Mouse (Mus musculus) limb, embryonic 15.5 days (tissue): Measurements from ENCODE around the gene Atp6v0b. TPM values are rescaled to one million over a fixed set of nuclear protein-coding genes. Genes with fewer than 3 reads are reported as not detected.

Experiments used
- ATAC-seq: fragments of 200-750 bp; cut with Nextera tagmentation; 2 replicates; pipeline ENCODE4 v1.8.0; 2017; ENCODE audit warnings: low read depth, moderate TSS enrichment; ENCODE audit not compliant: insufficient number of reproducible peaks, low FRiP score, low TSS enrichment
- H3K27ac ChIP-seq: fragments of 300-500 bp; sonication (generic); 2 replicates; pipeline ENCODE4 v1.5.1; 2015; ENCODE audit warnings: moderate library complexity, mild to moderate bottlenecking, inconsistent platforms
- H3K27me3 ChIP-seq: fragments of 300-500 bp; sonication (generic); 2 replicates; pipeline ENCODE4 v1.6.1; 2015; ENCODE audit warnings: inconsistent platforms
- H3K36me3 ChIP-seq: fragments of 300-500 bp; sonication (generic); 2 replicates; pipeline ENCODE4 v1.6.1; 2015; ENCODE audit warnings: inconsistent platforms
- H3K4me1 ChIP-seq: fragments of 300-500 bp; sonication (generic); 2 replicates; pipeline ENCODE4 v1.6.1; 2015; ENCODE audit warnings: inconsistent platforms
- H3K4me2 ChIP-seq: fragments of 300-500 bp; sonication (generic); 2 replicates; pipeline ENCODE4 v1.6.1; 2015; ENCODE audit warnings: mild to moderate bottlenecking, inconsistent platforms
- H3K4me3 ChIP-seq: fragments of 300-500 bp; sonication (generic); 2 replicates; pipeline ENCODE4 v1.5.1; 2015; ENCODE audit warnings: mild to moderate bottlenecking, inconsistent platforms
- H3K9ac ChIP-seq: fragments of 300-500 bp; sonication (generic); 2 replicates; pipeline ENCODE4 v1.6.1; 2015; ENCODE audit warnings: inconsistent platforms
- H3K9me3 ChIP-seq: fragments of 300-500 bp; sonication (generic); 2 replicates; pipeline ENCODE4 v1.6.1; 2016; ENCODE audit warnings: inconsistent platforms
- WGBS: fragments of 180-500 bp; shearing (Covaris S2); methylation state at CpG from one replicate; pipeline ENCODE4 v1.1.7; 2015; 5-methylcytosine and 5-hydroxymethylcytosine counted together
- polyA plus RNA-seq: library from polyadenylated mRNA; unstranded; fragments of >200 nt; fragmentation: Nextera tagmentation; extraction: Ambion mirVana; gene quantifications from 2 replicates; pipeline ENCODE4 v1.2.1, GENCODE M21; 2015

Gene Atp6v0b
- polyA plus RNA-seq, 1 experiment from 2014 or later = 243 TPM

DNA sequence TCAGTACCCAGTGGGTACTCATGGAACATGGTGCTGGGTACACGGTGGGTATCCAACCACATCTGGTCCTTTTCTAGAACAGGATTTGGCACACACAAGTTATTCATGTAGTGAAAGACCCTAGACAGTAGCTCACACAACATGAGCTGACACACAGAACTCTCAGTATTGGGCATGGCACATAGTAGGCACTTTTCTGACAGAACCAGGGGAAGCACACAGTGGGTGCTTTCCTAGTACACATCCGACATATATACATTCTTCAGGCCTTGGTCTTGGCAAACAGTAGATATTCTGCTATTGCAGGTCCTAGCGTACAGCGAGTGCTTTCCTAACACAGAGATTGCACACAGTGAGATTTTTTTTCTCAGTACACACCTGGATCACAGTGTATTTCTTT lies 40.9 kb downstream of the Atp6v0b start:
- Histone ChIP-seq H3K4me2 (no peak overlapping the region), H3K4me3 (no peak overlapping the region), H3K27ac (no peak overlapping the region), H3K27me3 (no peaks in the 10 kb centered on the region), H3K36me3 (peaks cover 22% of the 10 kb centered on the region), H3K9me3 (no peaks in the 10 kb centered on the region), H3K4me1 (peaks cover 3% of the 10 kb centered on the region; the same call in 1 of the 2 replicates), H3K9ac (no peak overlapping the region)
- WGBS = 92% methylated on average over 4 of the region's 4 CpGs
- ATAC-seq = no peak

GRCm38 (mm10) chr4:117845316-117845715 lies 41.8 kb downstream of the Atp6v0b start:
- peaks cover 22% of the 10 kb centered on the region for H3K36me3 ChIP-seq
- H3K4me2 ChIP-seq = no peak overlapping the region
- no peak for ATAC-seq
- WGBS = 75% methylated on average over 11 of the region's 11 CpGs
- H3K4me1 ChIP-seq = peaks cover 3% of the 10 kb centered on the region; the same call in 1 of the 2 replicates
- H3K27ac ChIP-seq = no peak overlapping the region
- no peak overlapping the region for H3K9ac ChIP-seq
- H3K27me3 ChIP-seq = no peaks in the 10 kb centered on the region
- no peak overlapping the region for H3K4me3 ChIP-seq
- no peaks in the 10 kb centered on the region for H3K9me3 ChIP-seq

- no peak overlapping the region for H3K4me2 ChIP-seq
- H3K36me3 ChIP-seq = peaks cover 22% of the 10 kb centered on the region
- H3K4me1 ChIP-seq = no peaks in the 10 kb centered on the region
- 92% methylated on average over 5 of the region's 5 CpGs for WGBS
- no peak overlapping the region for H3K27ac ChIP-seq
- H3K4me3 ChIP-seq = no peak overlapping the region
- H3K27me3 ChIP-seq = no peaks in the 10 kb centered on the region
- no peak overlapping the region for H3K9ac ChIP-seq
- no peak for ATAC-seq
- H3K9me3 ChIP-seq = no peaks in the 10 kb centered on the region
Measured at GRCm38 (mm10) chr4:117844467-117844866, 42.7 kb downstream of the Atp6v0b start.

GRCm38 (mm10) chr4:117843101-117843500 lies 44.0 kb downstream of the Atp6v0b start:
- Histone ChIP-seq H3K4me1 (no peaks in the 10 kb centered on the region), H3K27ac (no peak overlapping the region), H3K9ac (no peak overlapping the region), H3K4me3 (no peak overlapping the region), H3K36me3 (peaks cover 21% of the 10 kb centered on the region), H3K9me3 (no peaks in the 10 kb centered on the region), H3K4me2 (no peak overlapping the region), H3K27me3 (no peaks in the 10 kb centered on the region)
- no peak for ATAC-seq
- WGBS = 94% methylated on average over 5 of the region's 5 CpGs

DNA sequence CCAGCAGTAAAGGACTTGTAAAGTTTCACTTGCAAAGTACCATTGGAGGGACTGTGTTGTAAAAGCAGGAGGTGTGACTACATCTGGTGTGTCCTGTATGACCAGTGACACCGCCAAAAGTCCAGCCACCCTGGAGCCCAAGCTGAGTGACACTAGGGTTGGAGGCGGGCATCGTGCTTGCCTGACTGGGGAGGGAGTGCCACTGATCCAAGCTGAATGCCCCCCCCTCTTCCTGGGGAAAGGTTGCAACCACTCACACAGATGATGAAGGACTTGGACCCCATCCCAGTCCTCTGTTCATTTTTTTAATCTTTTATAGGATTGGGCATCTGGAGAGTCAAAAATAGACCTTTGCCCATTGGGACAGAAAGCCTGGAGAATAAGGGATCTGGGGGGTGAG lies 45.6 kb downstream of the Atp6v0b start:
- Histone ChIP-seq H3K4me1 (peaks cover 9% of the 10 kb centered on the region), H3K9ac (no peak overlapping the region), H3K27me3 (no peaks in the 10 kb centered on the region), H3K36me3 (peaks cover 21% of the 10 kb centered on the region), H3K4me2 (no peak overlapping the region), H3K27ac (no peak overlapping the region), H3K9me3 (no peaks in the 10 kb centered on the region), H3K4me3 (no peak overlapping the region)
- WGBS = 41% methylated on average over 3 of the region's 3 CpGs
- ATAC-seq = no peak

DNA sequence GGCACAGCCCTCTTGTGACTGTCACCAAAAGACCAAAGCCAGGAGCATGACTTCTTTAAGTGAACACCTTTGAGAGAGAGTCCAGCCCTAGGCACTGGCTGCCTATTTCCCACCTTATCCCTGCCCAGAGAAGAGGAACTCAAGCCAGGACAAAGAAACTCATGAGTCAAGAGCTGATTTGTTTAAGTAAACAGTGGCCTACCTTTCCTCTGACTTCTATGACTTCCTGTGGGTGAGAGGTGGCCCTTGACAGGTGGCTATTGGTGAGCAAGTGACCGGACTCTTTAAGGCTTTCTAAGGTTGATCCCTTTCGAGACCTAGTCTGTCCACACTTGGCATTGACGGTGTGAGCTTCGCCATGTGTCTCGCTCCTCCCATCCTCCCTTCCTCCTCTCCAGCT lies 46.3 kb downstream of the Atp6v0b start:
- no peak overlapping the region for H3K9ac ChIP-seq
- no peaks in the 10 kb centered on the region for H3K27me3 ChIP-seq
- no peaks in the 10 kb centered on the region for H3K9me3 ChIP-seq
- no peak overlapping the region for H3K4me2 ChIP-seq
- peaks cover 10% of the 10 kb centered on the region for H3K4me1 ChIP-seq
- no peak overlapping the region for H3K27ac ChIP-seq
- ATAC-seq = no peak
- peaks cover 15% of the 10 kb centered on the region for H3K36me3 ChIP-seq
- 89% methylated on average over 5 of the region's 5 CpGs for WGBS
- no peak overlapping the region for H3K4me3 ChIP-seq

DNA sequence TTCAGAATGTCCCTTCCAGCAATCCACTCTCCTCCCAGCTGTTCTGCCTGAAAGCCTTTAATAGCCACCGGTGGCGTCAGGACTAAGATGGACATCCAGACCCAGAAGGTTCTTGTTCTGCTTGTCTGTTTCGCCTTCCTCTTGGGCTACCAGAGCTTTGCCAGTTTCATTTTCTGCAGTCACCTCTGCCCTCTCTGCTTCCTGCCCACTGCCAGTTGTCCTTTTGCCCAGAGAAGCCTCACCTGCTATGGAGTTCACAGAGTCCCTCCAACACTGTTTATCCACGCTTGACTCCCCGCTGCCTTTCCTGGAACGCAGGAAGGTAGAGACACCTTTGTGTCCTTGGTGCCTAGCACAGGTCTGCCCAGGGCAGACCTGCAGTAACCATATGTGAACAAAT lies 47.8 kb downstream of the Atp6v0b start:
- H3K4me1 ChIP-seq = peaks cover 15% of the 10 kb centered on the region

DNA sequence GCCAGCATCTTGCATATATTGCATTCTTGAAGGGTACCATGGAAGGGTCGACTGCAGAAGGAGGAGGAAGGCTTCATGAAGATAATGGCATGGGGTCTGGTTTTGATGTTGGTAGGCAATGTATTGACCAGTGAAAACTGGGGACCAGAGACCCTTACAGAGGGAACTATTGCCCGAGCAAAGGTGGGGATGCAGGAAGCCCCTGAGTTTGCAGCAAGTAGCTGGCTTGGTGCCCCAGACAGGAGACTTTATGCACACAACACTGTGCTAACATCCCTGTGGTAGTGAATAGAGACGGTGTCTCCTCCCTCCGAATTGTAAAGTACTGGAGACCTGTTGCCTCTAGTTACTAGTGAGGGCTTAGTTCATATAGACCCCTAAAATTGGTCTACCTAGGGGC lies 49.9 kb downstream of the Atp6v0b start:
- Histone ChIP-seq H3K4me1 (peaks cover 19% of the 10 kb centered on the region), H3K36me3 (peaks cover 3% of the 10 kb centered on the region; the same call in 1 of the 2 replicates), H3K9me3 (no peaks in the 10 kb centered on the region), H3K27me3 (no peaks in the 10 kb centered on the region), H3K9ac (no peak overlapping the region), H3K4me2 (no peak overlapping the region; the same call in 1 of the 2 replicates), H3K4me3 (no peak overlapping the region), H3K27ac (no peak overlapping the region)
- 66% methylated on average over 4 of the region's 4 CpGs for WGBS
- no peak for ATAC-seq

More for the DNA sequence above, 47.8 kb downstream of the Atp6v0b start:
- peaks cover 14% of the 10 kb centered on the region for H3K36me3 ChIP-seq
- H3K4me3 ChIP-seq = no peak overlapping the region
- no peak overlapping the region for H3K27ac ChIP-seq
- WGBS = 75% methylated on average over 6 of the region's 6 CpGs
- no peaks in the 10 kb centered on the region for H3K9me3 ChIP-seq
- no peak overlapping the region for H3K4me2 ChIP-seq
- no peaks in the 10 kb centered on the region for H3K27me3 ChIP-seq
- no peak overlapping the region for H3K9ac ChIP-seq
- ATAC-seq = no peak

DNA sequence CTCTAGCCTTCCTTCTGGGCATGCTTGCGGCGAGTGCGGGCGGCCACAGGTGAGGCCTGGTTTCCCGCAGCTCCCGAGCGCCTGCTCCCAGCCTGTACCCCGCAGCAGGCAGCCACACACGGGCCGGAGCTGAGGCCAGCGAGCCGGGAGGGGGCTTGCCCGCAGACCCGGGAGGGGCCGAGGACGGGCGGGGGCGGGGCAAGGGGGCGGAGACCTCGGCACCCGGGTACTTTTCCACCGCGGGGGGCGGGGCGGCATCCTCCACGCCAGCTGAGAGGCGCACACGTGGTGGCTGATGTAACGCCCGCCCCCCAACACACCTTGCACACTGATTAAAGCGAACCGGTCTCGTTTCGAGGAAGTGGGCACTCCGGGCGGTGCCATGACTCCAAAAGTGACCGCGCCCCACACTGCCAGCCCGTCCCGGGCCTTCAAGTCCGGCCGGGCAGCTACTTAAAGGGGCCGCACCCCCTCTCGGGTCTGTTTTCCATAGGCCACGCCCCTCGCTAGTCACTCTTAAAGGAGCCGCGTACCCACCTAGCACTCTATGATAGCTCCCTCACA lies 50.8 kb downstream of the Atp6v0b start:
- Histone ChIP-seq H3K36me3 (peaks cover 3% of the 10 kb centered on the region; the same call in 1 of the 2 replicates), H3K27ac (peak overlapping the region; percentile 92), H3K9me3 (no peaks in the 10 kb centered on the region), H3K4me1 (peaks cover 19% of the 10 kb centered on the region), H3K9ac (peak overlapping the region; percentile 71), H3K4me2 (peak overlapping the region; percentile 94), H3K4me3 (peak overlapping the region; percentile 85), H3K27me3 (no peaks in the 10 kb centered on the region)
- 0% methylated on average over 47 of the region's 48 CpGs for WGBS
- ATAC-seq = peak; percentile 86

DNA sequence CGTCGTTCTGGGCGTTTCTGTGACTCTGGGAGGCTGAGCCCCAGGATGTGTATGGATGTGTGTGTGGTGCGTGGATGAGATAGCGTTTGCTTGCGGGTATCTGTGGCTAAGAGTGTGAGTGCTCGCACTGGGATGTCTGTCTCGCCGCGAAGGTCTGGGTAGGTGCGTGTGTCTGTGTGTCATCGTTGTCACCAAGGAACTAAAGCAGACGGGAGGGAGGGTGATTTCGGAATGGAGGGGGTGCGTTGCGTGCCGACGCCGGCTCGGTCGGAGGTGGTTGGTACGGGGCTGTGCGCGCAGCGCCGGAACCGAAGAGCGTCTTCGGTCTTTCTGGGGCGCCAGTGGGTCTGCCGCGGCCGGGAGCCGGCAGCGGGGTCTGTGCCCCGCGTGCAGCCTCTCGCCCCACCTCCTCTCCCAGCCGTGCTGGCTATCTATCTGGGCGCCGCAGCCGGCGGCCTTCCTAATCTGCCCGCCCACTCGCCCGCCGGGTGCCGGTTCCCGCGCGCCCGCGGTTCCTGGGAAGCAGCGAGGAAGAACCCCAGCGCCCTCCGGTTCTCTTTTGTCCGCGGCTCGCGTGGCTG lies 51.5 kb downstream of the Atp6v0b start:
- WGBS = under 1% methylated on average over 60 of the region's 60 CpGs
- Histone ChIP-seq H3K36me3 (peaks cover 3% of the 10 kb centered on the region; the same call in 1 of the 2 replicates), H3K4me1 (peaks cover 20% of the 10 kb centered on the region), H3K9me3 (no peaks in the 10 kb centered on the region), H3K27ac (peak overlapping the region; percentile 92), H3K27me3 (no peaks in the 10 kb centered on the region), H3K9ac (peak overlapping the region; percentile 71), H3K4me2 (peak overlapping the region; percentile 94), H3K4me3 (peak overlapping the region; percentile 85)
- no peak; the same call in 1 of the 2 replicates for ATAC-seq

GRCm38 (mm10) chr4:117834845-117835530 lies 52.1 kb downstream of the Atp6v0b start:
- no peaks in the 10 kb centered on the region for H3K9me3 ChIP-seq
- peak overlapping the region; percentile 71 for H3K9ac ChIP-seq
- H3K4me2 ChIP-seq = peak overlapping the region; percentile 94
- WGBS = under 1% methylated on average over 36 of the region's 36 CpGs
- peaks cover 26% of the 10 kb centered on the region for H3K4me1 ChIP-seq
- H3K36me3 ChIP-seq = peaks cover 3% of the 10 kb centered on the region; the same call in 1 of the 2 replicates
- ATAC-seq = peak; percentile 27; the same call in 1 of the 2 replicates
- H3K27me3 ChIP-seq = peaks cover 4% of the 10 kb centered on the region; the same call in 1 of the 2 replicates
- H3K4me3 ChIP-seq = peak overlapping the region; percentile 85
- peak overlapping the region; percentile 92 for H3K27ac ChIP-seq

- 30% methylated on average over 3 of the region's 3 CpGs for WGBS
- ATAC-seq = no peak
Measured at GRCm38 (mm10) chr4:117834457-117834844, 52.7 kb downstream of the Atp6v0b start, which contains the start of gene Slc6a9. TSS of gene Slc6a9 (plus strand) at chr4:117834506.

More at GRCm38 (mm10) chr4:117834457-117834844, 52.7 kb downstream of the Atp6v0b start, which contains the start of gene Slc6a9:
- Histone ChIP-seq H3K9me3 (no peaks in the 10 kb centered on the region), H3K4me1 (peaks cover 32% of the 10 kb centered on the region), H3K4me3 (peak within 1 kb of the TSS; percentile 85), H3K9ac (peak within 1 kb of the TSS; percentile 71), H3K27me3 (peaks cover 6% of the 10 kb centered on the region; the same call in 1 of the 2 replicates), H3K4me2 (peak within 1 kb of the TSS; percentile 94), H3K36me3 (peaks cover 3% of the 10 kb centered on the region; the same call in 1 of the 2 replicates), H3K27ac (peak within 1 kb of the TSS; percentile 92)
